Mouse (Mus musculus): ENCODE results near the gene Vav3.

DNA sequence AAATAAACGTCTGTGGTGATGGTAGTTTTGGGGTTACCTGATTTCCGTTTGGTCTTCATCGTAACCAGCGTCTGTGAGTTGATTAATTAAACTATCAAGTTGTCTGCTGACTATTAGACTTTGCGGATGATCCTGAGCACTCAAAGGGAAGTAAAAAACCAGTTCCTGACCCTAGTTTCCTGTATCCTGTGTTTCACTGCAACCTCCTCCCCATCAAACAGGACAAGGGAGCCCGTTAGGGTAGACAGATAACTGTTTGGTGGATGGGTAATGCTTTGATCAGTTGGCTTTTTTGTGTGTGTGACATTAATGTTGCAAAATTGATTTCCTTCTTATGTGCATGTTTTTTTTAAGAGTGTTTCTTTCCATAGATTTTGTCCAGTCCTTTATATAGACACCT lies 12.2 kb downstream of the Vav3 start:
- TF ChIP-seq CTCF (IDR thresholded peaks at IDR 0.05; ENCODE audit: borderline replicate concordance, insufficient read depth, low read length) (no peak), POLR2A (IDR thresholded peaks at IDR 0.05; ENCODE audit: low read depth, low read length) (no peak)

All from embryonic fibroblast, embryonic 13.5 days (primary cell).